Mouse (Mus musculus) hindbrain, postnatal 0 days (tissue): ENCODE measurements around the gene Maco1. TPM values are rescaled to one million over a fixed set of nuclear protein-coding genes. Genes with fewer than 3 reads are reported as not detected.

Source experiments
- ATAC-seq: fragments of 200-750 bp; cut with Nextera tagmentation; 2 replicates; pipeline ENCODE4 v1.8.0; 2017; ENCODE audit warnings: mild to moderate bottlenecking, moderate TSS enrichment, moderate library complexity
- DNase-seq: peaks from one replicate; pipeline ENCODE4 v3.0.0-alpha.2; 2015; ENCODE audit warnings: low spot score
- H3K27ac ChIP-seq: fragments of 300-500 bp; sonication (generic); 2 replicates; pipeline ENCODE4 v1.5.1; 2014; ENCODE audit warnings: mild to moderate bottlenecking
- H3K27me3 ChIP-seq: fragments of 300-500 bp; sonication (generic); 2 replicates; pipeline ENCODE4 v1.6.1; 2014; ENCODE audit warnings: low read length, mixed read lengths; ENCODE audit not compliant: insufficient read depth
- H3K36me3 ChIP-seq: fragments of 300-500 bp; sonication (generic); 2 replicates; pipeline ENCODE4 v1.6.1; 2014; ENCODE audit warnings: low read length, mixed read lengths; ENCODE audit not compliant: insufficient read depth
- H3K4me1 ChIP-seq: fragments of 300-500 bp; sonication (generic); 2 replicates; pipeline ENCODE4 v1.6.1; 2014; ENCODE audit warnings: antibody characterized with exemption, low read length, mixed read lengths; ENCODE audit not compliant: insufficient read depth
- H3K4me2 ChIP-seq: fragments of 300-500 bp; sonication (generic); 2 replicates; pipeline ENCODE4 v1.6.1; 2014; ENCODE audit warnings: low read depth, mild to moderate bottlenecking, low read length, moderate library complexity, mixed read lengths
- H3K4me3 ChIP-seq: fragments of 300-500 bp; sonication (generic); 2 replicates; pipeline ENCODE4 v1.5.1; 2014; ENCODE audit warnings: low read length
- H3K9ac ChIP-seq: fragments of 300-500 bp; sonication (generic); replicated peaks from 2 replicates; pipeline ENCODE4 v1.6.1; 2014; ENCODE audit warnings: mild to moderate bottlenecking, low read length, moderate library complexity, mixed read lengths
- H3K9me3 ChIP-seq: fragments of 300-500 bp; sonication (generic); 2 replicates; pipeline ENCODE4 v1.6.1; 2016; ENCODE audit warnings: low read length, mixed read lengths
- CTCF ChIP-seq: IDR thresholded peaks from 2 replicates; pipeline ENCODE4 v1.5.1; 2016; ENCODE audit warnings: antibody characterized with exemption, control low read depth, low read depth
- WGBS: fragments of 180-500 bp; shearing (Covaris S2); extraction: QIAGEN DNeasy Blood & Tissue Kit; methylation state at CpG from one replicate; pipeline ENCODE4 v1.1.7; 2014; 5-methylcytosine and 5-hydroxymethylcytosine counted together
- polyA plus RNA-seq: library from polyadenylated mRNA; unstranded; fragments of >200 nt; fragmentation: Nextera tagmentation; extraction: Ambion mirVana; gene quantifications from 2 replicates; pipeline ENCODE4 v1.2.1, GENCODE M21; 2015
- total RNA-seq: library from RNA; depleted of rRNA; stranded (reverse); fragments of >200 nt; gene quantifications from 2 replicates; pipeline ENCODE4 v1.2.3, GENCODE M21; 2014

The Maco1 gene
- total and polyA plus RNA-seq, 2 experiments from 2014 or later: 45.5 to 70.3 TPM

DNA sequence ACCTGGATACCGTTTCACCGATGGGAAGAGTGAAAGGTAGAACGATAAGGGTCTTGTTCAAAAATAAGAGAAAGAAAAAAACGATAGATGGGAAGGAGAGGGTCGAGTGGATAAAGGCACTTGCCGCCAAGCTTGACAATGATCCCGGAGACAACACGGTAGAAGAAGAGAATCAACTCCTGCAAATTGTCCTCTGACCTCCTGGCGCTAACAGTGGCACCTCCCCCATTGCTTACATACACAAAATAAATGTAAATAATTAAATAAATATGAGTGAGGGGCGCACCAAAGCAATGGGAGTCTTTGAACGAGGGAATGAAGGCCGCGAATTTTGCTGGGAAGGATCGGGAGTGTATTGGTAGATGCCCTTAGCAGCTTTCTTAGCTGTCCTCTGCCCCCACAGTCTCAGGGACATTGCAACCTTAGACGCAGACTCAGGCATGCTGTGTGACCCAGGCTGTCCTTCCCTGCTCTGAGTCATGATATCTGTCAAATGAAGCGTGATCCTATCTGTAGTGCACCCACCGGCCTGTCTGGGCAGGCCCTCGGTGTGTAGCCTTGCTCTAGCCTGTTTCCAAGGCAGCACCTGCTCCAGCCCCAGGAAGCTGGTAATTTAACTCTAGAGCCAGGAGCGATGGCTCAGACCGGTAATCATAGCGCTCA is 84.8 kb downstream of the Maco1 start:
- DNase-seq: no peak
- TF ChIP-seq CTCF: no peak
- peaks cover 9% of the 10 kb centered on the region for H3K4me1 ChIP-seq
- 0 out of 2 replicates have a peak, but pooled peaks cover 7% of the 10 kb centered on the region for H3K27me3 ChIP-seq
- 15% methylated on average over 21 of the region's 21 CpGs for WGBS
- peak overlapping the region; percentile 92 for H3K4me2 ChIP-seq
- H3K4me3 ChIP-seq: peak overlapping the region; percentile 51
- no peaks in the 10 kb centered on the region for H3K9me3 ChIP-seq
- no peak overlapping the region for H3K27ac ChIP-seq
- H3K9ac ChIP-seq: peak overlapping the region; percentile 49; the same call in 1 of the 2 replicates
- no peaks in the 10 kb centered on the region for H3K36me3 ChIP-seq
- ATAC-seq: no peak

DNA sequence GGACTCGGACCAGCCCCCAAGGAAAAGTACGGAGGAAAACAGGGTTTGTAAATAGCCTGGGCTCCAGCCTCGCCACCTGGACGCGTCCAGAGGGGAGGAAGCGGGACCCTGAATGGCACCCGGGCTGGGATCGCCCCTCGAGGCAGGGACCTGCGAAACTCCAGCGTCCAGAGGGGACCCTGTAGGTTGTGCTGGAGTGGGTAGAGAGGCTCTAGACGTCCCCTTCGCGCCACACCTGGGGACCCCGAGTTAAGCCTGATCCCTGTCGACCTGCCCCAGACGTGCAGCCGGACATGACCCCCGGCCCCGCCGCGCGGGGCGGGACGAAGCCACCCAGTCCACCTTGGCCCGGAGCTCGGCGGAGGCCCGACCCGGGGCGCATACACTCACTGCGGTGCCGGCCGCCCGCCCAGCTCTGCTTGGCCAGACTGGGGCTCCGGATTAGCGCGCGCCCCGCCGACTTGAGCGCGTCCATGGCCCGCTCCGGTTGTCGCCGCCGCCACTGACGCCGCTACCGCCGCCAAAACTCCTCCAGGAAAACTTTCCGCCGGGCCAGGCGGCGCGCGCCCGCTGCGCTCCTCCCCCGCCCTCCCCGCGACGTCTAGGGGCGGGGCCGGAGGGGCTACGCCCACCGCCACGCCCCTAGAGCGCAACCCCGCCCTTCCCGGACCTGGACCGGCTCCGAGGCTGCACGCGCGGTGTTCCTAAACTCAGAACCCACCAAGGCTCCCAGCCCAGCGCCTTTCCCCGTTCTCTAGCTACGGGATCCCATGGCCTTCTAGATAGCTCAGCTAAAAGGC is 85.5 kb downstream of the Maco1 start, which contains the start of gene Ldlrap1:
Ldlrap1 (minus strand) TSS at position 599 of the 800 bp plus-strand sequence.
- no peaks in the 10 kb centered on the region for H3K36me3 ChIP-seq
- H3K4me3 ChIP-seq: peak within 1 kb of the TSS; percentile 51
- H3K9me3 ChIP-seq: no peaks in the 10 kb centered on the region
- no peak within 1 kb of the TSS for H3K27ac ChIP-seq
- DNase-seq (peak; percentile 70), ATAC-seq (peak; percentile 75)
- H3K27me3 ChIP-seq: 0 out of 2 replicates have a peak, but pooled peaks cover 7% of the 10 kb centered on the region
- peaks cover 9% of the 10 kb centered on the region for H3K4me1 ChIP-seq
- peak within 1 kb of the TSS; percentile 92 for H3K4me2 ChIP-seq
- 0% methylated on average over 75 of the region's 80 CpGs for WGBS
- peak within 1 kb of the TSS; percentile 49 for H3K9ac ChIP-seq
- no peak for TF ChIP-seq CTCF

DNA sequence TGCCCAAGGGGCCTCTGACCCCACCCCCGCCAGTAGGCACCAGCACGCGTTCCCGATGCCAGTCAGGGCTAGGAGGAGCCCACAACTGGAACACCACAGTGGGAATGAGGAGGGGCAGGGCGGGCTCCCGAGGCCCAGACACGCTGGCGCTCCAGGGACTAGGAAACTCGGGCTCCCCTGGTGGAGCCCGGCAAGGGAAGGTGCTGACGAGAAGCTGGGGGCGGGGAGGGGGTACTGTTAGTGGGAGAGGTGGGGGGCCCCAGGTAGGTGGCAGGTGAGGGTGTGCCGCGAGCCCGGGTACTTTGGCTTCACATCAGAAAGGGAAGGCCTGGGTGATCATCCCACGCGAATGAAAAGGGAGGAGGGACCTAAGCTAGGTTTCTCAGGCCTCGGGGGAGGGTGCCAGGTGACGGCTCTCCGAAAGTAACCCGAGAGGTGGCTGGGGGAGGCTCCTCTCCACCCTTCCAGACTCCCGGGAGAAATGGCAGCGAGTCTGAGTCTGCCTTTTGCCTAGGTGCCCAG is 86.2 kb downstream of the Maco1 start:
- peak overlapping the region; percentile 51 for H3K4me3 ChIP-seq
- WGBS: 3% methylated on average over 23 of the region's 23 CpGs
- peaks cover 9% of the 10 kb centered on the region for H3K4me1 ChIP-seq
- H3K9me3 ChIP-seq: no peaks in the 10 kb centered on the region
- 0 out of 2 replicates have a peak, but pooled peaks cover 7% of the 10 kb centered on the region for H3K27me3 ChIP-seq
- ATAC-seq (no peak), DNase-seq (no peak)
- H3K36me3 ChIP-seq: no peaks in the 10 kb centered on the region
- peak overlapping the region; percentile 92 for H3K4me2 ChIP-seq
- TF ChIP-seq CTCF: no peak
- H3K27ac ChIP-seq: no peak overlapping the region
- H3K9ac ChIP-seq: peak overlapping the region; percentile 49

DNA sequence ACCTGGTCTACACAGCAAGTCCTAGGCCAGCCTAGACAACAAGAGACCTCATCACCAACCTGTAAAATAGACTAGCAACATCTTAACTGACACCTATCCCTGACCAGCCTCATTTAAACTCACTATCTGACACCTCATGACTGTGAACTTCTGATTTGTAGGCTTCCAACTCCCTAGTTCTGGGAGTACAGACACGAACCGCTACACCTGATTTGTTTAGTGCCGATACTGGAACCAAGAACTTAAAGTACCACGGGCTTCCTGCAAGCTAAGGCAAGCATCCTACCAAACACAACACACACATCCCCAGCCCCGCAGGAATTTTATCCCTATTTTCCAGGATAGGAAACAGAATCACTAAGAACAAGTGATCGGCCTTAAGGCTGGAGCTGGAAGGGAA is 86.9 kb downstream of the Maco1 start:
- DNase-seq (no peak), ATAC-seq (no peak)
- Histone ChIP-seq H3K4me1 (peaks cover 9% of the 10 kb centered on the region), H3K4me2 (peak overlapping the region; percentile 92; the same call in 1 of the 2 replicates), H3K4me3 (no peak overlapping the region), H3K27ac (no peak overlapping the region), H3K9me3 (no peaks in the 10 kb centered on the region), H3K9ac (no peak overlapping the region), H3K27me3 (0 out of 2 replicates have a peak, but pooled peaks cover 7% of the 10 kb centered on the region), H3K36me3 (no peaks in the 10 kb centered on the region)
- 79% methylated on average over 6 of the region's 6 CpGs for WGBS
- TF ChIP-seq CTCF: no peak

DNA sequence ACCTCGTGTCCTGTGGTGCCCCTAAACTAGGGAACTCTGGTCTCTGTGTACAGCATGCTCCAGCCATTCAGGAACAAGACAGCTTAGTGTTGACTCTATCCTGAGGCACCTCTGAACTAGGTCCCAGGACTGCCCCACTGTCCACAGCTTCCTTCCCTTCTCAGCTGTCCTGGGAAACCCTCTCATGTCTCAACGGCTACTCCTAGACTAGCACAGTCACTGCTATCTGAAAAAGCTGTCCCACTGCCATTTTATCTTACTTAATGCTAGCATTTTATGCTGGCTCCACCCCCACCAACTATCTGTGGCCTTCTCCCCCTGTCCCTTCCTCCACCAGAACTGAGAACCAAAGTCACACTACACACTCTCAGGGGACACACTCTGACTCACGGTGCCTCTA is 88.8 kb downstream of the Maco1 start:
- no peak overlapping the region for H3K9ac ChIP-seq
- 83% methylated on average over 3 of the region's 3 CpGs for WGBS
- TF ChIP-seq CTCF: no peak
- peaks cover 9% of the 10 kb centered on the region for H3K4me1 ChIP-seq
- no peak overlapping the region for H3K27ac ChIP-seq
- H3K4me2 ChIP-seq: no peak overlapping the region
- no peaks in the 10 kb centered on the region for H3K36me3 ChIP-seq
- H3K27me3 ChIP-seq: 0 out of 2 replicates have a peak, but pooled peaks cover 7% of the 10 kb centered on the region
- no peaks in the 10 kb centered on the region for H3K9me3 ChIP-seq
- H3K4me3 ChIP-seq: no peak overlapping the region
- DNase-seq: no peak
- ATAC-seq: no peak

DNA sequence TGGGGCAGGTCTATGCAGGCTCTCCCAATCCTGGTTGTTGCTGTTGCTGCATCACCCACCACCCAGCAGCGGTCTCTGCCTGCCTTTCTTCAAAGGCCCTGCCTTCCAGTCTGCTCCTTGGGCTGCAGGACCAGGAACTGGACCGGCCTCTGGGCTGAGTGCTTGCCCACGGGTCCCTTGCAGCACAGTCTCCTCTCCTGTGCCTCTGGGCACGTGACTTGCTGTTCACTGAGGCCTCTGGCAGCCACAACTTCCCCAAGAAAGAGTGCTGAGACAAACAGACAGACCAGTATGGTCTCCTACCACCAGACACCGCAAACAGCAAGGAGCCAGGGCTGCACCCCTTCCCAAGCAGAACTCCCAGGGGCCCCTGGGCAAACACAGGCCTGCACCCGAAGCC is 90.8 kb downstream of the Maco1 start:
- Histone ChIP-seq H3K9ac (no peak overlapping the region), H3K4me1 (peaks cover 7% of the 10 kb centered on the region), H3K4me3 (no peak overlapping the region), H3K27ac (no peak overlapping the region), H3K27me3 (0 out of 2 replicates have a peak, but pooled peaks cover 7% of the 10 kb centered on the region), H3K9me3 (no peaks in the 10 kb centered on the region), H3K4me2 (no peak overlapping the region), H3K36me3 (no peaks in the 10 kb centered on the region)
- no peak for TF ChIP-seq CTCF
- DNase-seq (no peak), ATAC-seq (no peak)
- WGBS: 82% methylated on average over 6 of the region's 6 CpGs
